Mouse (Mus musculus): Measurements from ENCODE around the gene Man1a2.

The Man1a2 gene

GRCm38 (mm10) chr3:100568443-100569390 lies 116.6 kb downstream of the Man1a2 start:
- peak; percentile 70 for DNase-seq (ENCODE audit: low read depth, low spot score)

- DNase-seq (ENCODE audit: low read depth, low spot score): no peak
These were observed 121.7 kb downstream of the Man1a2 start for GRCm38 (mm10) chr3:100563565-100563964.

GRCm38 (mm10) chr3:100562455-100562854 lies 122.8 kb downstream of the Man1a2 start:
- DNase-seq (ENCODE audit: low read depth, low spot score): peak; percentile 81

DNA sequence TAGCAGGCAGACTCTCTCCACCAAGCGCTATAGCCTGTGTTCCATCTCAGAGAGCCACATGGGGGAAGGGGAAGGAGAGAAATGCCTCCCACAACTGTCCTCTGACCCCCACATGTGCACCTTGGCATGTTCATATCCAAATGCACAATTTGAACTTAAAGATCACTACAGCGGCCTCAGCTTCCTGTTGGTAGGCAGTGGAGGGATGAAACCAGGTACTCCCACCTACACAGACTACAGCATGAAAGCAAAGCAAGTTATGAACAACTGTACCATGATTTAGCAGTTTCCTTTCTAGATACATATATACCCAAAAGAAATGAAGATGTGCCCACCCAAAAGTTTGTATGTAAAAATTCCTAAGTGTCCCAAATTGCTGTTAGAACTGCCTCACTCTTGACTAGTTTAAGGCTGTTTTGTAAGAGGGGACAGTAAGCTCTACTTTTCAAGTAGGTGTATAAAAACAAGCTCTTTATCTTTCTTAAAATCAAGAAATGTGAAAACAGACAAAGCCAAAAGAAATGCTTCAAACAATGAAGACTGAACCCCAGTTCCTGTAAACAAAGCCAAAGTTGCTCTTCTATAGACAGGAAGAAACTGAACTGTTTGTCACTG lies 123.6 kb downstream of the Man1a2 start:
- peak; percentile 53 for DNase-seq (ENCODE audit: low read depth, low spot score)

GRCm38 (mm10) chr3:100559431-100559830 lies 125.9 kb downstream of the Man1a2 start:
- DNase-seq (ENCODE audit: low read depth, low spot score): peak; percentile 25

GRCm38 (mm10) chr3:100558211-100558708 lies 127.0 kb downstream of the Man1a2 start:
- DNase-seq (ENCODE audit: low read depth, low spot score): peak; percentile 79

- DNase-seq (ENCODE audit: low read depth, low spot score): peak; percentile 31
These were observed 130.5 kb downstream of the Man1a2 start for GRCm38 (mm10) chr3:100554843-100555242.

DNA sequence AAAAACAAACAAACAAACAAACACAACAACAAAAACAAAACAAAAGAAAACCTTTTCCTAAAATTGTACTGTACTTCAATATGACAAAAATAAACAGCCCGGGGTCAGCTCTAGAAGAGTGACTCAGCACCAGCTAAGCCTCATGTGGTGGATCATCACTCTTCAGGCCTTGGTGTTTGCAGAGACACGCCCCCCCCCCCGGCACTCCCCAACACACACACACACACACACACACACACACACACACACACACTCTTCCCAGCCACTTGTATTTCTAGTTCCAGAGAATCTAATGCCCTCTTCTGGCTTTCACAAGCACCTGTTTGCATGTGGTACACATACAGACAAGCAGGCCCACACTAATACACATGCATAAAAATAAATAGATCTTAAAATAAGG lies 133.1 kb downstream of the Man1a2 start:
- DNase-seq (ENCODE audit: low read depth, low spot score): no peak

GRCm38 (mm10) chr3:100547913-100548292 lies 137.4 kb downstream of the Man1a2 start:
- DNase-seq (ENCODE audit: low read depth, low spot score): no peak

- DNase-seq (ENCODE audit: low read depth, low spot score): no peak
These were observed 138.0 kb downstream of the Man1a2 start for GRCm38 (mm10) chr3:100547162-100547912.

GRCm38 (mm10) chr3:100536686-100537085 lies 148.6 kb downstream of the Man1a2 start:
- no peak for DNase-seq (ENCODE audit: low read depth, low spot score)

DNA sequence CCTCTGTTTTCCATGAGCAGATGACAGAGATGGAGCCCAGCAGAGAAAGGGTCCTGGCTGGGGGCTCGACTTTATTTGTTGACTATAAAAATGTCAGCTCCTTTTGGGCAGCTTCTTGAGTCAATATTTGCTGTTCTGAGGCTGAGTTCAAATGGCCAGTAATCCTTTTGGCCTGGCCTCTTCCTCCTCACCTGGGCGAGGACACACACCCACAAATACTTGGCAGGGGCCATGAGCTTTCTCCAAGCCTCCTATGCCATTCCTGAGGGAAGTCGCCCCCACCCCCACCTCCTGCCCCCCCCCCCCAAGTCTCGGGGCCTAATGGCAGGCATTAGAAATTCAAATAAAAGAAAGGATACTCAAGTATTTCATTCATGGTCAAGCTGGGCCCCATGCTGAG lies 149.4 kb downstream of the Man1a2 start:
- DNase-seq (ENCODE audit: low read depth, low spot score): no peak

- no peak for DNase-seq (ENCODE audit: low read depth, low spot score)
These were observed 150.0 kb downstream of the Man1a2 start for GRCm38 (mm10) chr3:100535298-100535697.

DNA sequence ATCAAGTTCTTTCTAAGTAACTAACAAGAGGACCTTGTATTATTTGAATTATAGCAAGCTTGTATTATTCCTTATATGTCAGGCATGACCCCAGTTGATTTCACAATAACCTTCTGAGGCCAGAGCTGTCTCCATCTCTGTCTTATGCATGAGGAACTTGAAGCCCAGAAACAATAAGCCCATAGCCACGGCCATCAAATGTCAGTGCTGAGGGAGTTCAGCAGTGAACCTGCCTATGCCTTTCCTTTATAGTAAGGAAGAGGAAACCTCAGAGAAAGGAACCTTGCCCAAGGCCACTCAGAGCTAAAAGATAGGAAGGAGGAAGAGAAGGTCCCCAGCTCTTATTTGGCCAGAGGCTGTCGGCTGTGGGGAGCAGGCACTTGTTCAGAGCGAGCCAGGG lies 150.9 kb downstream of the Man1a2 start:
- DNase-seq (ENCODE audit: low read depth, low spot score): no peak

GRCm38 (mm10) chr3:100533429-100533828 lies 151.9 kb downstream of the Man1a2 start:
- DNase-seq (ENCODE audit: low read depth, low spot score): peak; percentile 57

DNA sequence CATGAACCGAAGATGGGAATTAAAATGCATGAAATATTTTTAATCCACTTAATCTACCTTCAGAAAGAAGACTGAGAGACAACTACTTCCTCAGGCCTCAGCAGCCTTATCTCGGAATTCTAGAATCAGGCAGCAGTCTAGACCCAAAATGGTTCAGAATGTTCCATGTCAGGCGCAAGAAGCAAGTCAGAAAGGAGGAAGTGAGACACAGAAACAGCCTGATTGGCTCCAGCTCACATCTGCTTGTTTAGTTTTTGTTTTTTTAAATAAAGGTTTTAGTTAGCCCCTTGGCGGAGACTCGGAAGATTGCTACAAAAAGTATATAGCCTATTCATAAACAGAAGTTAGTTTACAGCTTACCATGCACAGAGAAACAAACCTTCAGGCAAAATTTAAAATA lies 154.4 kb downstream of the Man1a2 start:
- DNase-seq (ENCODE audit: low read depth, low spot score): no peak

DNA sequence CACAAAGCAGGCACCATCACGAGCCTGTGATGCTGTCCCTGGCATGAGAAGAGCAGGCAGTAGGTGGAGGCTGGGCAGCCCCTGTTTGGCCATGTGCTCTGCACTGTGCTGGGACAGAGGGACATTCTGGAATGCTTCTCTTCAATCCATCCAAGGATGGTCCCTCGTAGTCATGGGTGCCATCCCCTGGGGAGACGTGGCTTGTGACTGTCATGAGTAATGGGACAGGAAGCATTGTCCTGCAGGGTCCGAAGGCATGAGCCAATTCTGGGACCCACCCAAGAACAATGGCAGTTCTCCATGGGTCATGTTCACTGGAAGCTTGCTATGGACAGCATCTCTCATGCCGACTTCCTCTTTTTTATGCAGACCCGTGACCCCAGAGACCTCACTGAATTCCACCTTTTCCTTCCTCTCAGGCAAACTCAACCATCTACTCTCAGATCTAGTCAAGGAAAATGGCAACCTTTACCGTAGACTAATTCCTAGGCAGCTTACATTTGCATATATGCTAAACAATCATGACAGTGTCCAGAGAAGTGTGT lies 155.0 kb downstream of the Man1a2 start:
- no peak for DNase-seq (ENCODE audit: low read depth, low spot score)

DNA sequence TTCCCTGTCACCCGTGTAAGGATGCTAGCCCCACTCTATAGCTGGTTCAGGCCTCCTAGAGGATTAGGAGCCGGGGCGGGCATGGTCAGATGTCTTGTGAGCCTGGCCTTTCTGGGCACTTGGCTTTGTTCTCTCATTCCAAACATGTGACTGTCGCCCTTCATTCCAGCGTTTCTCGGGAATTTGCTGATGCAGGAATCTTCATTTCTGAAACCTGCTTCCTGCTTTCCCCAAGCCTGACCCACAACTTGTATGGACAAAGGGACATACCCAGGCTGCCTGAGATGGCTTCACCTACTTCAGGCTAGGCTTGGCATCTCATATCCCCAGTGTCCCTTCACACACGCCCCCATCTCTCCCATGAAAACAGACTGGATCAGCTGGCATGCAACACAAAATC lies 162.6 kb downstream of the Man1a2 start:
- no peak for DNase-seq (ENCODE audit: low read depth, low spot score)

DNA sequence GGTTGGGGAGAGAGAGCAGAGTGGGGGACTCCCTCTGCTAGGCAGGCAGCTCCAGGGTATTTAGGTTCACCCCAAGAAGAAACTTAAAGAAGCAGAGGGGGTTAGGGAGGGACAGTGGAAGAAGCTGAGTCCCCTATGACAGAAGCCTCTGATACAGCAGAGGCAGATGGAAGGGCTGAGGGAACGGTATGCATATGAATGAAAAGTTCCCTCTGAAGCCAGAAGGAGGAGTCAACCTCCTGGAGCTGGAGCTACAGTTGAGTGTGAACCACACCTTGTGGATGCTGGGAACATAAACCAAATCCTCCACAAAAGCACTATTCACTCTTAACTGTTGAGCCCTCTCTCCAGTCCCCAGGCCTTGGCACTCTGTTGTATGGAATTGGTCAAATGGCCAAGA lies 163.7 kb downstream of the Man1a2 start:
- no peak for DNase-seq (ENCODE audit: low read depth, low spot score)

- DNase-seq (ENCODE audit: low read depth, low spot score): no peak
These were observed 169.6 kb downstream of the Man1a2 start for GRCm38 (mm10) chr3:100515754-100516141.

DNA sequence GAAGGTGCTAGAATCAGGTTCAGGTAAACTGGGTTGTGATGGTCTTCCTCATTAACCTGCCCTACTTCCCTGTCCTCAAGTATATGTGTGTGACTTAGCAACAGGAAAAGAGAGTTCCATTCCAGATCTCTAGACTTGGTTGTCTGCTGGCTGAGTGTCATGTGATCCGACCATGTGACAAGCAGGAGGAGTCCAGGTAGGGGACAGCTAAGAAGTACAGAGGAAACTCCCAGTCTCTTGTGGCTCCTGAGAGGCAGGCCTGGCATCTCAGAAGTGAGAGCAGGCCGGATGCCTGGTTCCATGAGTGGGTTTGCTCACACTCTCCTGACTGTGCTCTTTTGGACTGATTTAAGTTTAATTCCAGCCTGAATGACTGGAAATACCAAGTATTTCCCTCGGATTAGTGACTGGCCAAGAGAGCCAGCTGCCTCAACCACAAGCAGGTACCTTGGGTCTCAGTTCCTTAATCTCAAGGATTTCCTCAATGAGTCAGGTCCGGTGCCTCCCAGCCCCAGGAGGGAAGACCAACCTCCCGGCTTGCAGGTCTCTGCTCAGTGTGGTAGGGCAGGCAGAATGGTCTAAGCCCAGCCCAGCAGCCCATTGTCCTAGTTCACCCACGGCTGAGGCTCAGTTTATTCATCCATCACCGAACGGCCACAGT lies 170.1 kb downstream of the Man1a2 start:
- no peak for DNase-seq (ENCODE audit: low read depth, low spot score)
